Mouse (Mus musculus) limb, embryonic 13.5 days (tissue): ENCODE results near the gene Sytl3. TPM values are rescaled to one million over a fixed set of nuclear protein-coding genes. Genes with fewer than 3 reads are reported as not detected.

ENCODE experiments used
- ATAC-seq: fragments of 200-750 bp; cut with Nextera tagmentation; 2 replicates; pipeline ENCODE4 v1.8.0; 2017; ENCODE audit warnings: low read depth, moderate number of reproducible peaks, moderate TSS enrichment; ENCODE audit not compliant: low FRiP score
- H3K27ac ChIP-seq: fragments of 300-500 bp; sonication (generic); 2 replicates; pipeline ENCODE4 v1.5.1; 2015; ENCODE audit warnings: inconsistent platforms, mild to moderate bottlenecking, moderate library complexity
- H3K27me3 ChIP-seq: fragments of 300-500 bp; sonication (generic); 2 replicates; pipeline ENCODE4 v1.6.1; 2015; ENCODE audit warnings: mild to moderate bottlenecking, inconsistent platforms
- H3K36me3 ChIP-seq: fragments of 300-500 bp; sonication (generic); 2 replicates; pipeline ENCODE4 v1.6.1; 2015; ENCODE audit warnings: inconsistent platforms, mild to moderate bottlenecking, moderate library complexity
- H3K4me1 ChIP-seq: fragments of 300-500 bp; sonication (generic); 2 replicates; pipeline ENCODE4 v1.6.1; 2015; ENCODE audit warnings: inconsistent platforms
- H3K4me2 ChIP-seq: fragments of 300-500 bp; sonication (generic); replicated peaks from 2 replicates; pipeline ENCODE4 v1.6.1; 2015; ENCODE audit warnings: inconsistent platforms, mild to moderate bottlenecking, moderate library complexity
- H3K4me3 ChIP-seq: fragments of 300-500 bp; sonication (generic); 2 replicates; pipeline ENCODE4 v1.5.1; 2015; ENCODE audit warnings: moderate library complexity, mild to moderate bottlenecking, inconsistent platforms
- H3K9ac ChIP-seq: fragments of 300-500 bp; sonication (generic); 2 replicates; pipeline ENCODE4 v1.6.1; 2015; ENCODE audit warnings: mild to moderate bottlenecking, inconsistent platforms
- H3K9me3 ChIP-seq: fragments of 300-500 bp; sonication (generic); 2 replicates; pipeline ENCODE4 v1.6.1; 2016; ENCODE audit warnings: inconsistent platforms
- WGBS: fragments of 180-500 bp; shearing (Covaris S2); methylation state at CpG from one replicate; pipeline ENCODE4 v1.1.7; 2015; 5-methylcytosine and 5-hydroxymethylcytosine counted together
- polyA plus RNA-seq: library from polyadenylated mRNA; unstranded; fragments of >200 nt; fragmentation: Nextera tagmentation; extraction: Ambion mirVana; gene quantifications from 2 replicates; pipeline ENCODE4 v1.2.1, GENCODE M21; 2015

Sytl3 gene
- polyA plus RNA-seq, 1 experiment from 2014 or later, result not detected

- Histone ChIP-seq H3K4me2 (no peak overlapping the region), H3K27me3 (no peaks in the 10 kb centered on the region), H3K9me3 (no peaks in the 10 kb centered on the region), H3K4me3 (no peak overlapping the region), H3K36me3 (no peaks in the 10 kb centered on the region; the same call in 1 of the 2 replicates), H3K9ac (no peak overlapping the region), H3K27ac (no peak overlapping the region), H3K4me1 (peaks cover 40% of the 10 kb centered on the region)
- WGBS, result 67% methylated on average over 5 of the region's 5 CpGs
- ATAC-seq, result no peak
These were observed 113.5 kb downstream of the Sytl3 start for GRCm38 (mm10) chr17:6772490-6772773.

- Histone ChIP-seq H3K4me3 (no peak overlapping the region), H3K4me1 (peaks cover 45% of the 10 kb centered on the region), H3K27ac (no peak overlapping the region), H3K9ac (no peak overlapping the region), H3K9me3 (no peaks in the 10 kb centered on the region), H3K36me3 (no peaks in the 10 kb centered on the region; the same call in 1 of the 2 replicates), H3K27me3 (no peaks in the 10 kb centered on the region), H3K4me2 (no peak overlapping the region)
- WGBS, result 80% methylated on average over 14 of the region's 14 CpGs
- no peak for ATAC-seq
These were observed 114.5 kb downstream of the Sytl3 start for GRCm38 (mm10) chr17:6773249-6773966.

GRCm38 (mm10) chr17:6775221-6775620 is 116.3 kb downstream of the Sytl3 start:
- Histone ChIP-seq H3K36me3 (no peaks in the 10 kb centered on the region; the same call in 1 of the 2 replicates), H3K4me1 (peaks cover 49% of the 10 kb centered on the region), H3K9ac (no peak overlapping the region), H3K4me2 (no peak overlapping the region), H3K27me3 (peaks cover 6% of the 10 kb centered on the region; the same call in 1 of the 2 replicates), H3K27ac (no peak overlapping the region), H3K9me3 (no peaks in the 10 kb centered on the region), H3K4me3 (no peak overlapping the region)
- 81% methylated on average over 9 of the region's 9 CpGs for WGBS
- ATAC-seq, result no peak

DNA sequence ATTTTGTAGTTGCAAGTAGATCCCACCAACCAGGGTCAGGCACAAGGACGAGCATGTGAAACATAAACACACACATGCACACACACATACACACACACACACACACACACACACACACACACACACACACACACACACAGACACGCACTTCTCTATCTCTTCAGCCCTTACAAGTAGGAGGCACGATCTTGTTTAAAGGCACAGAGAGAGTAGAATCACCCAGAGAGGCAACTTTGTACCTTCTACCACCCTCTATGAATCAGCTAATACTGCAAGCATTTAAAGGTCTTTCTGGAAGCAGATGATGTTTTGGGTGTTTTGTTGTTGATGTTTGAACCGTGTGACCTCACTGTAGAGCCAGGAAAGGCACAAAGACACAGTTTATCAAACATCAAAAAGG is 116.8 kb downstream of the Sytl3 start:
- ATAC-seq, result no peak
- Histone ChIP-seq H3K4me1 (peaks cover 54% of the 10 kb centered on the region), H3K36me3 (no peaks in the 10 kb centered on the region; the same call in 1 of the 2 replicates), H3K4me2 (no peak overlapping the region), H3K27ac (no peak overlapping the region), H3K4me3 (no peak overlapping the region), H3K9ac (no peak overlapping the region), H3K27me3 (peaks cover 11% of the 10 kb centered on the region), H3K9me3 (no peaks in the 10 kb centered on the region)
- 81% methylated on average over 4 of the region's 4 CpGs for WGBS

DNA sequence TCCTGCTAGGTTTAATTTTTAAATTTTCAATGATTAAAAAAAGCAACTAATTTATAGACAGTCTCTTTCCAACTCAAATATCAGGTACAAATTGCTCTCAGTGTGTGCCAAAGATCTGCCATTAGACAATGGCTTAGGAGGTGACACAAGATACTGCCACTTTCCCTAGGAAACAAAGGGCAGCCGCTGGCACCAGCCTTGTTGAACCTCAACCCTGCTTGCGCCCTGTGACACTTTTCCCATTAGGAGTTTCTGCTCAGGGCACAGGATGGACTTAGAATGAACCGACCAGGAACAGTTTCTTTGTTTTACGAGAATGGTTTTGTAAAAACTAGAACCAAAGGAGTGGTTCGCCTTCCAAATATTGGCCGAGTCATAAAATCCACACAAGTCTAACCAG is 117.2 kb downstream of the Sytl3 start:
- peaks cover 58% of the 10 kb centered on the region for H3K4me1 ChIP-seq
- H3K9ac ChIP-seq, result 0 out of 2 replicates have a peak overlapping the region, but pooled peaks have one; percentile 43
- H3K4me2 ChIP-seq, result no peak overlapping the region
- no peaks in the 10 kb centered on the region for H3K9me3 ChIP-seq
- 50% methylated on average over 6 of the region's 6 CpGs for WGBS
- H3K36me3 ChIP-seq, result no peaks in the 10 kb centered on the region; the same call in 1 of the 2 replicates
- no peak overlapping the region for H3K4me3 ChIP-seq
- H3K27me3 ChIP-seq, result peaks cover 15% of the 10 kb centered on the region
- peak overlapping the region; percentile 23; the same call in 1 of the 2 replicates for H3K27ac ChIP-seq
- ATAC-seq, result no peak

DNA sequence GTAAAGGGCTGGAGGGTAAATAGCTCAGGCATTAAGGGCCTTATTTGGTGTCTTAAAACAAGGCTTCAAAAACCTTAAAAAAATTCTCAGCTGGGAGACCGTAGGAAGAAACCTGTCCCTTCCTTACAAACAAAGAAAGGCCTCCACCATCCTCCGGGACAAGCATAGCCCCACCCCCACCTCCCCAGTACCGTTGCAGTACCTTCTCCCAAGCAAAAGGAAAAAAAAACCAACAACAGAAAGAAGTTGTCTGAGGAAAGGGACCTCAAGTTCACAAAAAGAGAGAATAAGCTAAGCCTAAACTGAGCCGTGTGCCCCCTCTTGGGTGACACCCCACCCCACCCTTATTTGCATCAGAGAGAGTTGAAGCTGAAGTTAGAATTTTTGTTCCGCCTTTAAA is 117.7 kb downstream of the Sytl3 start:
- Histone ChIP-seq H3K27ac (peak overlapping the region; percentile 23; the same call in 1 of the 2 replicates), H3K36me3 (no peaks in the 10 kb centered on the region; the same call in 1 of the 2 replicates), H3K27me3 (peaks cover 18% of the 10 kb centered on the region), H3K4me2 (no peak overlapping the region), H3K4me3 (no peak overlapping the region), H3K9me3 (no peaks in the 10 kb centered on the region), H3K9ac (peak overlapping the region; percentile 43; the same call in 1 of the 2 replicates), H3K4me1 (peaks cover 53% of the 10 kb centered on the region)
- WGBS, result 35% methylated on average over 5 of the region's 5 CpGs
- no peak for ATAC-seq

- Histone ChIP-seq H3K27ac (no peak overlapping the region), H3K9me3 (no peaks in the 10 kb centered on the region), H3K9ac (no peak overlapping the region), H3K4me3 (no peak overlapping the region), H3K27me3 (peaks cover 21% of the 10 kb centered on the region), H3K4me1 (peaks cover 52% of the 10 kb centered on the region), H3K4me2 (no peak overlapping the region), H3K36me3 (no peaks in the 10 kb centered on the region; the same call in 1 of the 2 replicates)
- no peak for ATAC-seq
- 74% methylated on average over 6 of the region's 6 CpGs for WGBS
These were observed 118.2 kb downstream of the Sytl3 start for GRCm38 (mm10) chr17:6777061-6777460.

- Histone ChIP-seq H3K9ac (no peak overlapping the region), H3K27me3 (peaks cover 22% of the 10 kb centered on the region), H3K27ac (no peak overlapping the region), H3K9me3 (no peaks in the 10 kb centered on the region), H3K4me1 (peaks cover 54% of the 10 kb centered on the region), H3K4me2 (peak overlapping the region; percentile 74), H3K4me3 (0 out of 2 replicates have a peak overlapping the region, but pooled peaks have one; percentile 49), H3K36me3 (no peaks in the 10 kb centered on the region; the same call in 1 of the 2 replicates)
- WGBS, result 63% methylated on average over 12 of the region's 12 CpGs
- ATAC-seq, result no peak
These were observed 118.9 kb downstream of the Sytl3 start for GRCm38 (mm10) chr17:6777629-6778331.

DNA sequence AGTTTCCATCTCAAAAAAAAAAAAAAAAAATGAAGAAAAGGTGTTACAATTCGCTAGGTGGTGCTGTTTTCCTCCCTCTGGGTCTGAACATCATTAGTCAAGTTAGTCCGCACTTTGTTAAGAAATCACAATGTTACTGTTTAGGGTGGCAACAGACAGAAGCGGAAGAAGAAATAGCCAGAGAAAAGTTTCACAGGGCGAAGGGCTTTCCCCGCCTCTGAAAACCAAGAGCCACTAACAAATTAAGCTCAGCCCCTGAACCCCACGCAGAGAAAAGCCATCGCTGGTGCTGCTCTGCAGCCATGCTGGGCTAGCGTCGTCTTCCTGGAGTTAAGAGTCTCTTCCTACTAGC is 119.4 kb downstream of the Sytl3 start:
- Histone ChIP-seq H3K36me3 (no peaks in the 10 kb centered on the region; the same call in 1 of the 2 replicates), H3K27me3 (peaks cover 22% of the 10 kb centered on the region), H3K4me1 (peaks cover 54% of the 10 kb centered on the region), H3K9me3 (no peaks in the 10 kb centered on the region), H3K4me2 (peak overlapping the region; percentile 74), H3K4me3 (peak overlapping the region; percentile 49), H3K27ac (peak overlapping the region; percentile 73; the same call in 1 of the 2 replicates), H3K9ac (peak overlapping the region; percentile 62; the same call in 1 of the 2 replicates)
- no peak for ATAC-seq
- WGBS, result 1% methylated on average over 9 of the region's 9 CpGs

DNA sequence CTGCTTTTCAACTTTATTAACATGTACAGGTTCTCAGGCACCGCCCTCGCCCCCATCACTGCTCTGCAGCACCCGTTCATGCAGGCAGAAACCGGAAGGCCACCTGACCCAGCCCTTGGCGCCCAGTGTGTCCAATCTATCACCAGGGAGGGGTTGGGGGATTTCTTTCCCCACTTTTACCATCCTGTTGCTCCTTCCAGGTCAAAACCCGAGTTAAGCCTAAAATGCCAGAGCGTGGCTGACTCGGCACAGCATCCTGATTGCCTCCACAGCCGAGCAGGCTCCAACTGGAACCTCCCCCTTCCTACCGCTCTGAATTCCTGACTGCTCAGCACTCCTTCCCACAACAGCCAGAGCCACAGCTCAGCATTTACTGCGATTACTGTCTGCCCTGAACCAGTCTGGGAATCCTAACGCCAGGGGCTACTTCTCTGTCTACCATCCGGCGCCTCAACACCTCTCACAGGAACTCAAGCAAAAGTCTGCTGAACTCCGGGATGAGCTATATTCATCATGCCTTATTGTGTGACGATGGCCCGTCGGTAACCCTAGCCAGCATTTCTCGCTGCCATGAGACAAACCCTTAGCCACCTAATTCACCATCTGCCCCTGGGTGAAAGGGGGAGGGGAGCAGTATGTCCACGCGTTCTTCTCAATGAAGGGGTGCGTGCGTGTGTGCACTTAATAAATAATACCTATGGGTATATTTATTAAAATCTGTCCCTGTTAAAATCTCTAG is 120.0 kb downstream of the Sytl3 start:
- Histone ChIP-seq H3K27me3 (peaks cover 22% of the 10 kb centered on the region), H3K9me3 (no peaks in the 10 kb centered on the region), H3K4me3 (peak overlapping the region; percentile 49), H3K36me3 (no peaks in the 10 kb centered on the region; the same call in 1 of the 2 replicates), H3K4me2 (peak overlapping the region; percentile 74), H3K27ac (peak overlapping the region; percentile 73), H3K4me1 (peaks cover 54% of the 10 kb centered on the region), H3K9ac (peak overlapping the region; percentile 62)
- ATAC-seq, result peak; percentile 60
- 3% methylated on average over 23 of the region's 23 CpGs for WGBS

DNA sequence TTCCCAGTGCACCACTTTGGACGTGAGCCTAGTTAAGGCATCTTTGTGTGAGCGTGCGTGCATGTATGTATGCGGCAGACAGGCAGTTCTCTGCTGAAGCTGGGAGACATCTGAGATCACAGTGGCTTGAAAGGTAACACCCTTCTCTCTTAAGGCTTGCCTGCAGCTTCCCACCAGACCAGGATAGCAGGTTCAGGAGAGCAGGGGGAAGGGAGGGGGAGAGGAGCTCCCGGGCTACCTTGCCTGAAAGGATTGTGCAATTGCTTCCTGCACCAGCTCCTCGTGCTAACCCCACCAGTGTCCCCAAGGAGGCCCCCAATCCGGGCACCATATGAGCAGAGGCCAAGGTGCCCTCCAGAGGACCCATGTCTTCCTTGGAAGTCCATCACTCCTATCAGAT is 120.7 kb downstream of the Sytl3 start:
- Histone ChIP-seq H3K4me2 (peak overlapping the region; percentile 74), H3K9ac (no peak overlapping the region; the same call in 1 of the 2 replicates), H3K36me3 (no peaks in the 10 kb centered on the region; the same call in 1 of the 2 replicates), H3K4me1 (peaks cover 54% of the 10 kb centered on the region), H3K4me3 (peak overlapping the region; percentile 49; the same call in 1 of the 2 replicates), H3K27ac (peak overlapping the region; percentile 73), H3K9me3 (no peaks in the 10 kb centered on the region), H3K27me3 (peaks cover 22% of the 10 kb centered on the region)
- ATAC-seq, result no peak
- 14% methylated on average over 7 of the region's 7 CpGs for WGBS
